Mouse (Mus musculus) gastrocnemius, postnatal 4 days (tissue): ENCODE data around the gene Dusp2. TPM values are rescaled to one million over a fixed set of nuclear protein-coding genes. Genes with fewer than 3 reads are reported as not detected.

ENCODE experiments used
- DNase-seq, 2 experiments: peaks; one replicate each; pipeline ENCODE4 v3.0.0; 2021 to 2022; ENCODE audit warnings: low spot score in 2 of 2, mixed read lengths in 2 of 2
- total RNA-seq, 2 experiments: library from RNA; stranded (reverse); gene quantifications; 2 replicates each; pipeline ENCODE4 v1.2.3; 2021

Dusp2 gene
- total RNA-seq, 2 experiments from 2014 or later = 3.2 to 3.6 TPM

DNA sequence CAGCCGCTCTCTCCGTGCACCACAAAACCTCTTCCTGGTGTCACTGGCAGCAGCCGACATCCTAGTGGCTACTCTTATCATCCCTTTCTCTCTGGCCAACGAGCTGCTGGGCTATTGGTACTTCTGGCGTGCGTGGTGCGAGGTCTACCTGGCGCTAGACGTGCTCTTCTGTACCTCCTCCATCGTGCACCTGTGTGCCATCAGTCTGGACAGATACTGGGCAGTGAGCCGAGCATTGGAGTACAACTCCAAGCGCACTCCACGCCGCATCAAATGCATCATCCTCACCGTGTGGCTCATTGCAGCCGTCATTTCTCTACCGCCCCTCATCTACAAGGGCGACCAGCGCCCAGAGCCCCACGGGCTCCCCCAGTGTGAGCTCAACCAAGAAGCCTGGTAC is 27.7 kb downstream of the Dusp2 start:
- DNase-seq = no peak

DNA sequence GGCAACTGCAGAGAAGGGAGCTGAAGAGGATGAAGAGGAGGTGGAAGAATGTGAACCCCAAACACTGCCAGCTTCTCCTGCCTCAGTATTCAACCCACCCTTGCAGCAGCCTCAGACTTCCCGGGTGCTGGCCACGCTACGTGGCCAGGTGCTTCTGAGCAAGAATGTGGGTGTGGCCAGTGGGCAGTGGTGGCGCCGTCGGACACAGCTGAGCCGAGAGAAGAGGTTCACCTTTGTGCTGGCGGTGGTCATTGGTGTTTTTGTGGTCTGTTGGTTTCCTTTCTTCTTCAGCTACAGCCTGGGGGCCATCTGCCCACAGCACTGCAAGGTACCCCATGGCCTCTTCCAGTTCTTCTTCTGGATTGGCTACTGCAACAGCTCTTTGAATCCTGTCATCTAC is 28.5 kb downstream of the Dusp2 start:
- DNase-seq = no peak

DNA sequence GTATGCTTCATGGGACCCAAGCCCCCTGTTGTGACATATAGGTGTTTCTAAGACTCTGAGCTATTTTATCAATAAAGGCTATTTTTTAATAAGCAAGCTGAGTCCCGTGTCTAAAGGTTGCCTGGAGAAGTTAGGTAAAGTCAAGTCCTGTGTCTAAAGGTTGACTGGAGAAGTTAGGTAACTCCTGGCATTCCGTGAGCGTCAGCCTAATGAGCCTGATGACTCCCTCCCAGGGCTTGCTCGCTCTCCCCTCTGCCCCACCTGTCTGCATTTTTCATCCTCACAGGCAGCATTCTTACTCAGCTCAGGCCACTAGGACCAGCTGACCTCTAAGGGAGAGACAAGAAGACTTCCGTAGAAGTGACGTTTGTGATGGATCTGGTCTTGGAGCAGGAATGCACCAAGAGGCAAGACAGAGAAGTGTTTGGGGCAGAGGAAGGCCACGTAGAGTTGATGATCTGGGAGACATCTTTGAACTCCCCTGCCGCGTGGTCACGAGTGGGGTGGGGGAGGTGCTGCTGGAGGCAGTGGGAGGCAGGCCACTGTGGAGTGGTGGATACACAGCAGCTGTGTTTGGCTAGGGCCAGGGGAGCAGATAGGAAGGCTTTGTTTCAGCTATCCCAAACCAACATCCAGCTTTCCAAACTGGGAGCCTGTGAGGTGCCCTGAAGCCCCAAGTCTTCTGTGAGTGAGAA is 31.3 kb downstream of the Dusp2 start:
- DNase-seq = no peak

DNA sequence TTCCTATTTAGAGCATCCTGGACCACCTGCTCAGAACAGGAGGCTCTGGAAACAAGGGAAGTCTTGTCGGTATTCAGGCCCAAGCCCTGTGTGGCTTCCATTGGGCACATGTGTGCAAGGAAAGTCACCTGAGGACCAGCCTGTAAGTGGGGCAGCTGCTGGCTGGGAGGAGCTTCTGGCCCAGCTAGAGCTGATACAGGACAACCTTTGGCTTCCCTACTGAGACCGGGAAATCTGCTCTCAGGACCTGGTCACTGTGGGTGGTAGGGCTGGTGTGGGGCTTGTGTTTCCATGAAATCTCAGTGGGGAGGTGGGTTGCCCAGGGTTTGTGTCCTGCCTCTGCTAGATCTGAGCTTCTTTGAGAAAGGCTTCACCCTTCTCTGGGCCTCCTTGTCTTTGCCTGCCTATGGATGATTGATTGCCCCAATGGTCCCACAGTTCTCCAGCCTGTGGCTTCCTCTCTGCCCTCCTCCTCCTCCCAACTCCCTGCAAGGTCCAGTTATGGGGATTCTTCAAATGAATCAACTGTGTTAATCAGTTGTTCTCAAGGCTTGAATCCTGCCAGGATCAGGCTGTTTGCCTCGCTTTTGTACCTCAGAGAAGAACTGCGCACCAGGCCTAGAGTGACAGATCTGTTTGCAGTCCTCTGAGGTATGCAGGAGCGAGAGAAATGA is 33.9 kb downstream of the Dusp2 start:
- DNase-seq = no peak

DNA sequence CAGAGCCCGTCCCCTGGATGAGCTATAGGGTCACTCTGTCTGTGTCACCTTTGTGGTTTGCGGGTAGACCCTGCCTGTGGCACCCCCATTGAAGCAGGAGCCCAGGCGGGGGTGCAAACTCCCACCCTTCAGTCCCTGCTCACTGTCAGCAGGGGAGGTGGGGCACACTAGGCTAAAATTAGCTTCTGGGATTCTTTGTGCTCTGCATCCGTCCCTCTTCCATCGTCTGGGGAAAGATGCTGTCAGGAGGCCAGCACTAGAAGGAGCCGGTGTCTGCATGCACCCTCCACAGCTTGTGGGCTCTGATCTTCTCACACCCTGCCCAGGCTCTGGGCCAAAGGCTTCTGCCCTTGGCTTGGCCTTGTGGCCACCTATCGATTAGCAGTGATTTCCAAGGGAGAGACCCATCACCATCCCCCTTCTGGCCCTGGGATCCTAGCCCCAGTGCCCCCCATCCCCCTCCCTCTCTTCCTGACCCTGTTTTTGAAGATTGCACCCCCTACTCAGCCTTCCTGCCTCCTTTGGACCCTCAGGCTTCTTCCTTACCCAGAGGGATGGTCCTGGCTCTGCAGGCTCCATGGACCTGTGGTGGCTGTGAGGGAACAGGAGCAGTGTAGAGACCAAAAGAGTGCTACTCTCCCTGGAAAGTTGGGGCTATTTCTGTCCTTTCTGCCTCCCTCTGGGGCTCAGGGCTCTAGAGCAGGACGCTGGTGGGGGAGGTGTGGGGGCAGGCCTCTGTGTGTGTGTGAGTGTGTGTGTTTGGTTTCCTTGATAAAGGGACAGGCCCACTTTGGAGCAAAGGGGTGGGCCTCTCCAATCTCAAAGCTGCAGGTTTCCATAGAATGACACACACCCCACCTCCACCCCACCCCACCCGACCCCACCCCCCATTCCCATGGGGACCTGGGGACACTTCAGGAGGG is 34.9 kb downstream of the Dusp2 start:
- DNase-seq = no peak

DNA sequence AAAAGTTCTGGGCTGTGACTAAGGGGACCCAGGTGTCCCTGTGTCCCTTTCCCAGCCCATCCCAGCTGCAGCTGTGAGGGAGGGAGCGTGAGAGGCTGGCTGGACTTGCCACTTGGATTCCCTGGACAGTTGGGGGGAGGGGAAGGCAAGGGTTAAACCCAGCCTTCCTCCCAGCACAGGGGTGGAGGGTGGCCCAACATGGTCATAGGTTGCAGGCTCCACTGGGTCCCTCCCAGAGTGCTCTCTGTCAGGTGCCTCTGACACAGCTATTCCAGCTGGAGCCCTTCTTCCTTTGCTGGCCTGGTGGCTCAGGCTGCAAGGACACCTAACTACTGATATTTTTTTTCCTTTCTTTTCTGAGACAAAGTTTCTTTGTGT is 35.5 kb downstream of the Dusp2 start:
- DNase-seq = no peak

DNA sequence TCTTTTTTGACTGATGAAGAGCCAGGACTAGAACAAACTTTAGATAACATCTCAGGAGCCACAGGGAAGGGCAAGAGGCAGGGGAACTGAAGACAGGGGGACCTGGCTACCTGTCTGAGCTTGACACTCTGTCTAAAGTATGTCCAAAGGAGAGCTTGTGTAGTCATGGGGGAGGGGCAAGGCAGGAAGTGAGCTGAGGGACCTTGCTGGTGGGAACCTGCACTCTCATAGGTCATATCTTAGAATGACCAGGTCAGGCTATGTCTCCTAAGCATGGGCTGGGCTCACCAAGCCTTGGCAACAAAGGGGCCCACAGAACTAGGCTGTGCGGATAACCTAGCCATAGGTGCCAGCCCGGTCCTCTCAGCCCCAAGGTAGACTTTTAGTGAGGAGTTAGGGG is 36.1 kb downstream of the Dusp2 start:
- DNase-seq = no peak

DNA sequence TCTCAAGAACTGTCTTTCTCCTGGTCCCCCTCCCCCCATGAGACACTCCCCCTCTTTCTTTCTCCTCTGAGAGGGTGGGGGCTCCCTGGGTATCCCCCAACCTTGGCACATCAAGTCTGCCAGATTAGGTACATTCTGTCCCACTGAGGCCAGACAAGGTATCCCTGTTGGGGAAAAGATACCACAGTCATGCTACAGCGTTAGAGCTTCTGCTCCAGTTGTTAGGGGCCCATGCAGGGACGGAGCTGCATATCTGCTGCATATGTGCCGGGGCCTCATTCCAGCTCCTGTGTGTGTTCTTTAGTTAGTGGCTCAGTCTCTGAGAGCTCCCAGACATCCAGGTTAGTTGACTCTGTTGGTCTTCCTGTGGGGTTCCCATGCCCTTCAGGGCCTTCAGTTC is 38.2 kb downstream of the Dusp2 start:
- DNase-seq = no peak

DNA sequence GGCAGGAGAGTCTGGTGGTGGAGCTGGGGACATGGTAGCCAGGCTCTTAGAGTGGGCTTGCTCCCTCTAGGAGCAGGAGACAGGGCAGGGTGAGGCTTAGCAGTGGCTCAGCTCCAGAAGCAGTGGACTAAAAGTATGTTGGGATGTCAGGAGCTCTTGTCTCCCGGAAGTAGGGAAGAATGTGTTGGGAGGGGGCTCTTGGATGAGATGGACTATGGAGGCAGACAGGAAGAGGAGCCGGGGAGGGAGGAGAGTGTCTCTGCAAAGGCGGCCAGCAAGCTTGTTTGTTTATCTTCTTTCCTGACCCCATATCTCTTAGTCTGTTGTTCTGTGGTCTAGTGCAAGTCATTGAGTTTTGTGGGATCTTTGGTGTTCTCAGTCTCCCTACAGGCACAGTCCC is 39.1 kb downstream of the Dusp2 start:
- DNase-seq = no peak

DNA sequence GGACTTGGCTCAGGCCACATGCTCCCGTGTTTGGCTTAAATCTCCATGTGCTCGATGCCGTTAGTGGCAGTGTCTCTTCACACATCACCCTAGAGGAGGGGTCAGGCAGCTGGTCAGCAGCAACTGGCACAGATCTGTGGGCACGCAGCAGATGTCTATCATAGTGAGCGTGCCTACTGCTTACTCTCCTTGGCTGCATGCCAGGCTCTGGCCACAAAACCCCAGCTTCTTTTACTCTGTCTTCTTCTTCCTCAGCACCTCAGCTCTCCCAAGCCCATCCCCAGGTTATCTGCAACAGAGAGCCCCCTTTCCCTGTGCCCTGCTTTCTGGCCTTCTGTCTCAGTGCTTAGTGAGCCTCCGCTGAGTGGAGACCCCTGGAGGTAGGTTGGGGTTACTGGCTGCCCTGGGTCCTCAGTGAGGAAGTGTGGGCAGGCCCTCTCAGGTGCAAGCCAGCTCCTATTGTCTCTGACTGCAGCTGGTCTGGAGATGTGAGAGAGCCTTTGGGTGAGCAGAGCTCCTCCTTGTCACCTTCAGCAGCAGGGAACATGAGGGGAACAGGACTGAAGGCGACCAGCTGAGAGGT is 39.9 kb downstream of the Dusp2 start:
- DNase-seq = no peak

DNA sequence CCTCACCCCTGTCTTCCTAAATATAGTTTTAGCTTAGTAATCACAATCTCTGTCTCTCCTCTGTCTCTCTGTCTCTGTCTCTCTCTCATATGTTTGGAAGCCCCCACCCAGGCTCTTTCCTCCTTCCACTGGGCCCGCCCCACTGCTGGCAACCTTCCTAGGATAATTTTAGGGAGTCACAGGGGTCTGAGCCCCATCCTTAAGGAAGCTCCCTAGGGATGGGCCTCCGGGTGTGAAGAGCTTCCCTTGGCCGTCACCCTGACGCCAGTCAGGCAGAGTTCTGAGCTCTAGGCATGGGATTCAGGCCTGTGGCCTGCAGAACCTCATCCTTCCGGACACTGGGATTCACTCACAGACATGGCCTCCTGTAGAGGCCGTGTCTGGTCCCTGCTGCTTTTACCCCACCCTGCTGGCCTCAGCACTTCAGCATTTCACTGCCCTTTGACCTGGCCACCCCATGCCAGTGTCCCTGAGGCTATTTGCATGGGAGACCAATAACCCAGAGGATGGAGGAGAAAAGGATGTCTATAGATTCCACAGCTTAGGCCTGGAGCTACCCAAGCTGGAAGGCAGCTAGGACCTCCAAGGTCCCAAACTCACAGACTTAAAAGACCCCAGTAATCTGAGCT is 40.6 kb downstream of the Dusp2 start:
- no peak for DNase-seq

DNA sequence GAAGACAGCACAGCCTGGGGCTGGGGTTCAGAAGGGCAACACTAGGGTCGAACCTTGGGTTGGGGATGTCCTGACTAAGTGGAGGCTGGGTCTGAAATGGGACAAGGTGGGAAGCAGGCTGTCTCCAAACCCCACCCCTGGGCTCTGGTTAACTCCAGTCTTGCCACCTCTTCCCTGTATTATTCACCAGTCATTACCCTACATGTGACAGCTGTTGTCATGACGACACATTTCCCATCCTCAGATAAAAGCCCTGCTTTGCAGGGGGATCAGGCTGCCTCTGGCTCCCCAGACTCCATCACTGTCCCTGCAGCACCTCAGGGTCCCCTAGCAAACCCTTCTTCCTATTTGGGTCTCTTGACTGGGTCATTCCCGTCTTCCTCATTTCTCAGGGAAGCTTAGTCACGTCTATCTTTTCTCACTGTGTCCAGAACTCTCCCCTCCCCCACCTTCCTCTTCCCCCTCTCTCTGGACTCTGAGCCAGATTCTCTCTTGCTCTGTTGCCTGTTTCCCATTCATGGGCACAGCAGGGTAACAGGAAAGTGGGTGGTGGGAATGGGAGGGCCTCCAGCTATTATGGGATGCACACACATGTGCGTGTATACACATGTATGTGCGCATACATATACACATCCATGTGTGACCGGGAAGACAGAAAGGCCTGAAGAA is 42.1 kb downstream of the Dusp2 start:
- DNase-seq = no peak

DNA sequence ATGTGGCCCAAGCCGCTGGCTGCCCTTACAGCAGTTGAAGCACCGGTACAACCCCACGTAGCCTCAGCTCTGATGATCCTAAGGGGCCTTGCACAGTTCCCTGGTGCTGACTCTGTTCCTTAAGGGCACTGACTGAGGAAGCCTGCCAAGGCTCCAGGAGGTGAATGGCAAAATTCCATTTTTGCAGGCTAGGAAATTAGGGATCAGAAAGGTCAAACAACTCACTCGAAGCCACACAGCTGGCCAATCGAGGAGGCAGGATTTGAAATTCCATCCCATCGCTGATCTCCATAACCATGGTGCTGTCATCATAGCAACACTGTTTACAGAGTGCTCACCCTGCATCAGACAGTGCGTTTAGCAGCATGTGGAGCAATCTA is 42.6 kb downstream of the Dusp2 start:
- no peak for DNase-seq

DNA sequence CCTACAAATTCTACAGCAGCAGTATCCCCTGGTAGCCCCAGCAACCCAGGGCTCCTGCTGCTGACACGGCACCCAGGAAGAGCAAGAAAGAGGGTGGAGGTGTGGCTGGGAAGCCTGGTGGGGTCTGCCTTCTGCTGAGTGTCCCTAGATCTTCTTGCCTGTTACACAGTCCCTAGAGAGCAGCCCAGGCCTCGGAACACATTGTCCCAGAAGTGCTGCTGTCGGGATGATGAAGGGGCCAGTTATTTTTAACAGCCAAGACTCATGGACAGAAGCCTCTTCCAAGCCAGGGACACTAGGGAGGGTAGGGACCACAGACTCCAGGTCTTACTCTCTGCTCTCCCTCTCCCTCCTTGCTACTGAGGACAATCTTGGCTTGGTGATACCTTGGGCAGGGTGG is 43.3 kb downstream of the Dusp2 start:
- DNase-seq = no peak

DNA sequence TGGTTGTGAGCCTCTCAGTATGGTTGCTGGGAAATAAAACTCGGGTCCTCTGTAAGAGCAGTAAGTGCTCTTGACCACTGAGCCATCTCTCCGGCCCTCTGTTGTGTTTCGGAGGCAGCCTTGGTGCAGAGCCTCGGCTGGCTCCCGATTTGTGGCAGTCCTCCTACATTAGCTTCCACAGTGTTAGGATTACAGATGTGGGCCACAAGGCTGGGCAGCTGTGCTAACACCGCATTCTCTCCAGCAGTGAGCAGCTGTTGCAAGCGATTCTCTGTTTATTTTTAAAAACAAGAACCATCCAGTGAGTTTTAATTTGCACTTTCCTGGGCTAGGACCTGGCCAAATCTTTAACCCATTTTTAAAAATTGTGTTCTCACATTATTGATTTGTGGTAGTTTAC is 47.9 kb downstream of the Dusp2 start:
- DNase-seq = no peak

DNA sequence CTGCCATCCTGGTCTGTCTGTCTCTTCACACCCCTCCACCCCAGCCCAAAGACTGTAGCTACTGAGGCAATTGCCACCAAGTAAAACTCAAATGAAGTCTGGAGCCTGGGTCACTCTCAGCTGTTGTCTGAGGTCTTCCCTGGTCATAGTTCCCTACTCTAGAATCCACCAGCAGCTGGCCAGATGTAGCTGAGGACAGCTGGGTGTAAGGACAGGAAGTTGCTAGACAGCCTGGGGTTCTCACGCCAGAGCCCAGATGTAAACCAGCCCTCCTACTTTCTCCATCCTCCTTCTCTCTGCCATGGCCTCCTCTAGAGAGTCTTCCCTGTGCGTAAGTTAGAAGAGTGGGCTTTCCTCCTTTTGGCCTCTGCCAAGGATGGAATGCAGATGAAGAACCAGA is 51.6 kb downstream of the Dusp2 start:
- no peak for DNase-seq

Other genes starting within 250 kb of the Dusp2 start
- 10 to 100 TPM; 22.3 to 24.0 TPM for gene Ncaph, start 202.2 kb upstream of the Dusp2 start, total RNA-seq
- gene Itpripl1, start 192.7 kb upstream of the Dusp2 start, total RNA-seq = 10 to 100 TPM; 11.1 to 11.2 TPM
- gene 1810024B03Rik, start 127.9 kb upstream of the Dusp2 start, total RNA-seq = 1 to 10 TPM in 1 of 2 experiments, under 1 TPM in 1; 0.67 to 1.2 TPM
- 10 to 100 TPM; 65.2 to 65.8 TPM for gene Snrnp200, start 127.8 kb upstream of the Dusp2 start, total RNA-seq
- gene Ciao1, start 88.3 kb upstream of the Dusp2 start, total RNA-seq = 10 to 100 TPM; 51.0 to 55.2 TPM
- 10 to 100 TPM; 47.9 to 48.5 TPM for gene Tmem127, start 88.3 kb upstream of the Dusp2 start, total RNA-seq
- gene Stard7, start 65.9 kb upstream of the Dusp2 start, total RNA-seq = 100 to 1,000 TPM; 108 to 129 TPM
- under 1 TPM; 0.12 to 0.31 TPM for gene Astl, start 2.5 kb downstream of the Dusp2 start, total RNA-seq
- gene Adra2b, start 27.0 kb downstream of the Dusp2 start, total RNA-seq = 1 to 10 TPM in 1 of 2 experiments, under 1 TPM in 1; 0.96 to 1.2 TPM
- under 1 TPM; 0.10 to 0.17 TPM for gene Gpat2, start 89.0 kb downstream of the Dusp2 start, total RNA-seq
- gene Fahd2a, start 108.4 kb downstream of the Dusp2 start, total RNA-seq = 10 to 100 TPM; 11.2 to 13.2 TPM
- 1 to 10 TPM in 1 of 2 experiments, under 1 TPM in 1; 0.64 to 1.0 TPM for gene Kcnip3, start 185.9 kb downstream of the Dusp2 start, total RNA-seq
- not detected for gene Prom2, start 205.3 kb downstream of the Dusp2 start, total RNA-seq